Mouse (Mus musculus) lung, embryonic 14.5 days (tissue): ENCODE measurements around the gene Dohh. TPM values are rescaled to one million over a fixed set of nuclear protein-coding genes. Genes with fewer than 3 reads are reported as not detected.

ENCODE experiments used
- ATAC-seq: fragments of 200-750 bp; cut with Nextera tagmentation; 2 replicates; pipeline ENCODE4 v1.8.0; 2017; ENCODE audit warnings: mild to moderate bottlenecking, moderate TSS enrichment, moderate library complexity; ENCODE audit not compliant: insufficient read depth
- DNase-seq: peaks from one replicate; pipeline ENCODE4 v3.0.0-alpha.2; 2015
- H3K27ac ChIP-seq: fragments of 300-500 bp; sonication (generic); 2 replicates; pipeline ENCODE4 v1.5.1; 2014; ENCODE audit warnings: low read depth, mild to moderate bottlenecking, moderate library complexity
- H3K27me3 ChIP-seq: fragments of 300-500 bp; sonication (generic); 2 replicates; pipeline ENCODE4 v1.6.1; 2014; ENCODE audit warnings: low read length, control low read depth; ENCODE audit not compliant: insufficient read depth
- H3K36me3 ChIP-seq: fragments of 300-500 bp; sonication (generic); 2 replicates; pipeline ENCODE4 v1.6.1; 2014; ENCODE audit warnings: control low read depth; ENCODE audit not compliant: insufficient read depth
- H3K4me1 ChIP-seq: fragments of 300-500 bp; sonication (generic); 2 replicates; pipeline ENCODE4 v1.6.1; 2014; ENCODE audit warnings: antibody characterized with exemption, control low read depth; ENCODE audit not compliant: insufficient read depth
- H3K4me2 ChIP-seq: fragments of 300-500 bp; sonication (generic); 2 replicates; pipeline ENCODE4 v1.6.1; 2014; ENCODE audit warnings: mild to moderate bottlenecking
- H3K4me3 ChIP-seq: fragments of 300-500 bp; sonication (generic); 2 replicates; pipeline ENCODE4 v1.5.1; 2014; ENCODE audit warnings: low read depth, low read length
- H3K9ac ChIP-seq: fragments of 300-500 bp; sonication (generic); 2 replicates; pipeline ENCODE4 v1.6.1; 2014
- H3K9me3 ChIP-seq: fragments of 300-500 bp; sonication (generic); 2 replicates; pipeline ENCODE4 v1.6.1; 2016; ENCODE audit warnings: low read depth, low read length, control low read depth
- CTCF ChIP-seq: IDR thresholded peaks from 2 replicates; pipeline ENCODE4 v1.5.1; 2016; ENCODE audit warnings: antibody characterized with exemption, low read depth
- WGBS: fragments of 180-500 bp; shearing (Covaris S2); extraction: QIAGEN DNeasy Blood & Tissue Kit; methylation state at CpG from one replicate; pipeline ENCODE4 v1.1.7; 2014; 5-methylcytosine and 5-hydroxymethylcytosine counted together
- polyA plus RNA-seq: library from polyadenylated mRNA; unstranded; fragments of >200 nt; fragmentation: Nextera tagmentation; extraction: Ambion mirVana; gene quantifications from 2 replicates; pipeline ENCODE4 v1.2.1, GENCODE M21; 2014

The Dohh gene
- polyA plus RNA-seq, 1 experiment from 2014 or later, result 67.0 TPM

- DNase-seq, result no peak
- no peak overlapping the region for H3K9ac ChIP-seq
- peaks cover 54% of the 10 kb centered on the region for H3K4me1 ChIP-seq
- no peak for ATAC-seq
- H3K9me3 ChIP-seq, result no peaks in the 10 kb centered on the region
- no peak for TF ChIP-seq CTCF
- peak overlapping the region; percentile 92 for H3K27ac ChIP-seq
- H3K4me3 ChIP-seq, result no peak overlapping the region
- peaks cover 21% of the 10 kb centered on the region; the same call in 1 of the 2 replicates for H3K36me3 ChIP-seq
- H3K4me2 ChIP-seq, result peak overlapping the region; percentile 48
- H3K27me3 ChIP-seq, result no peaks in the 10 kb centered on the region
Measured at GRCm38 (mm10) chr10:81414682-81415081, 30.5 kb downstream of the Dohh start.

- H3K36me3 ChIP-seq, result peaks cover 25% of the 10 kb centered on the region
- WGBS, result 75% methylated on average over 5 of the region's 5 CpGs
- no peak for ATAC-seq
- no peaks in the 10 kb centered on the region for H3K27me3 ChIP-seq
- H3K4me1 ChIP-seq, result peaks cover 54% of the 10 kb centered on the region
- no peaks in the 10 kb centered on the region for H3K9me3 ChIP-seq
- DNase-seq, result no peak
- no peak overlapping the region for H3K9ac ChIP-seq
- H3K27ac ChIP-seq, result no peak overlapping the region
- no peak overlapping the region for H3K4me2 ChIP-seq
- no peak for TF ChIP-seq CTCF
- H3K4me3 ChIP-seq, result no peak overlapping the region
Measured at GRCm38 (mm10) chr10:81415146-81415545, 30.9 kb downstream of the Dohh start.

GRCm38 (mm10) chr10:81415549-81416310, 31.5 kb downstream of the Dohh start:
- H3K9ac ChIP-seq, result no peak overlapping the region
- ATAC-seq (no peak), DNase-seq (no peak)
- H3K4me3 ChIP-seq, result no peak overlapping the region
- no peaks in the 10 kb centered on the region for H3K27me3 ChIP-seq
- no peak overlapping the region for H3K4me2 ChIP-seq
- H3K36me3 ChIP-seq, result peaks cover 31% of the 10 kb centered on the region
- H3K9me3 ChIP-seq, result no peaks in the 10 kb centered on the region
- H3K27ac ChIP-seq, result no peak overlapping the region
- WGBS, result 57% methylated on average over 17 of the region's 17 CpGs
- H3K4me1 ChIP-seq, result peaks cover 54% of the 10 kb centered on the region
- TF ChIP-seq CTCF, result no peak

- ATAC-seq, result peak; percentile 68
- Histone ChIP-seq H3K9ac (peak overlapping the region; percentile 53), H3K9me3 (no peaks in the 10 kb centered on the region), H3K27me3 (no peaks in the 10 kb centered on the region), H3K4me1 (peaks cover 50% of the 10 kb centered on the region), H3K27ac (peak overlapping the region; percentile 78), H3K4me2 (peak overlapping the region; percentile 64), H3K4me3 (peak overlapping the region; percentile 22), H3K36me3 (peaks cover 35% of the 10 kb centered on the region)
- DNase-seq, result peak; percentile 88
- peak; percentile 78 for TF ChIP-seq CTCF
- WGBS, result 1% methylated on average over 22 of the region's 26 CpGs
Measured at GRCm38 (mm10) chr10:81416581-81417226, 32.5 kb downstream of the Dohh start.

GRCm38 (mm10) chr10:81417227-81418215, 33.3 kb downstream of the Dohh start:
- no peaks in the 10 kb centered on the region for H3K27me3 ChIP-seq
- H3K4me1 ChIP-seq, result peaks cover 41% of the 10 kb centered on the region
- ATAC-seq (no peak), DNase-seq (no peak)
- H3K9ac ChIP-seq, result peak overlapping the region; percentile 53
- no peak for TF ChIP-seq CTCF
- H3K9me3 ChIP-seq, result no peaks in the 10 kb centered on the region
- H3K36me3 ChIP-seq, result peaks cover 33% of the 10 kb centered on the region
- WGBS, result 42% methylated on average over 12 of the region's 12 CpGs
- peak overlapping the region; percentile 64 for H3K4me2 ChIP-seq
- H3K4me3 ChIP-seq, result peak overlapping the region; percentile 22
- peak overlapping the region; percentile 78 for H3K27ac ChIP-seq

- Histone ChIP-seq H3K4me3 (no peak overlapping the region), H3K4me2 (no peak overlapping the region), H3K9me3 (no peaks in the 10 kb centered on the region), H3K27ac (no peak overlapping the region), H3K9ac (no peak overlapping the region), H3K36me3 (peaks cover 24% of the 10 kb centered on the region), H3K4me1 (peaks cover 34% of the 10 kb centered on the region), H3K27me3 (no peaks in the 10 kb centered on the region)
- DNase-seq (no peak), ATAC-seq (no peak)
- no peak for TF ChIP-seq CTCF
- 57% methylated on average over 11 of the region's 11 CpGs for WGBS
Measured at GRCm38 (mm10) chr10:81418216-81419070, 34.2 kb downstream of the Dohh start.
